Mouse (Mus musculus) urinary bladder, postnatal 0 days (tissue): ENCODE measurements around the gene Fank1. TPM values are rescaled to one million over a fixed set of nuclear protein-coding genes. Genes with fewer than 3 reads are reported as not detected.

Experiments used
- polyA plus RNA-seq: library from polyadenylated mRNA; unstranded; fragments of >200 nt; fragmentation: Nextera tagmentation; extraction: Ambion mirVana; gene quantifications from 2 replicates; pipeline ENCODE4 v1.2.1, GENCODE M21; 2015

The Fank1 gene
- 0.49 and 0.52 TPM in 2 replicates for polyA plus RNA-seq

GRCm38 (mm10) chr7:133776626-133776996 is at the start of gene Fank1:
Gene Fank1, plus strand, starts transcription at chr7:133776861.

GRCm38 (mm10) chr7:133782717-133783435 is 6.2 kb downstream of the Fank1 start, which contains the start of gene Dhx32:
Gene Dhx32, minus strand, starts transcription at chr7:133782726.

Other genes starting within 250 kb of the Fank1 start
- gene Tex36, start 174.7 kb upstream of the Fank1 start, polyA plus RNA-seq = not detected in 2 replicates
- gene Edrf1, start 139.3 kb upstream of the Fank1 start, polyA plus RNA-seq = 7.8 and 8.2 TPM in 2 replicates
- gene Mmp21, start 96.8 kb upstream of the Fank1 start, polyA plus RNA-seq = 0.10 TPM in 1 of 2 replicates, not detected in the other
- 97.6 and 116 TPM in 2 replicates for gene Bccip, start 67.5 kb upstream of the Fank1 start, polyA plus RNA-seq
- gene Uros, start 66.8 kb upstream of the Fank1 start, polyA plus RNA-seq = 18.4 and 18.5 TPM in 2 replicates
- 33.0 and 38.0 TPM in 2 replicates for gene Dhx32, start 5.9 kb downstream of the Fank1 start, polyA plus RNA-seq